Mouse (Mus musculus): ENCODE measurements around the gene Dio1. TPM values are rescaled to one million over a fixed set of nuclear protein-coding genes. Genes with fewer than 3 reads are reported as not detected.

Gene Dio1
- polyA plus RNA-seq, 1 experiment: not detected

- H3K4me1 ChIP-seq (ENCODE audit: control insufficient read depth, insufficient read depth, low read length): no peaks in the 10 kb centered on the region
- TF ChIP-seq CTCF (IDR thresholded peaks at IDR 0.05; ENCODE audit: borderline replicate concordance, insufficient read depth, low read length) (no peak), POLR2A (IDR thresholded peaks at IDR 0.05; ENCODE audit: low read depth, low read length) (no peak)
- H3K4me3 ChIP-seq (ENCODE audit: insufficient read depth, low read length): no peak overlapping the region
- H3K27ac ChIP-seq (ENCODE audit: insufficient read depth, low read length): no peak overlapping the region
Observed at GRCm38 (mm10) chr4:107302832-107303231, 4.1 kb downstream of the Dio1 start.

GRCm38 (mm10) chr4:107302221-107302620, 4.7 kb downstream of the Dio1 start:
- H3K4me3 ChIP-seq (ENCODE audit: insufficient read depth, low read length): no peak overlapping the region
- H3K4me1 ChIP-seq (ENCODE audit: control insufficient read depth, insufficient read depth, low read length): no peaks in the 10 kb centered on the region
- no peak overlapping the region for H3K27ac ChIP-seq (ENCODE audit: insufficient read depth, low read length)
- TF ChIP-seq POLR2A (IDR thresholded peaks at IDR 0.05; ENCODE audit: low read depth, low read length): no peak
- no peak for TF ChIP-seq CTCF (IDR thresholded peaks at IDR 0.05; ENCODE audit: borderline replicate concordance, insufficient read depth, low read length)

GRCm38 (mm10) chr4:107300902-107301555, 5.9 kb downstream of the Dio1 start:
- TF ChIP-seq CTCF (IDR thresholded peaks at IDR 0.05; ENCODE audit: borderline replicate concordance, insufficient read depth, low read length) (no peak), POLR2A (IDR thresholded peaks at IDR 0.05; ENCODE audit: low read depth, low read length) (no peak)
- Histone ChIP-seq H3K27ac (ENCODE audit: insufficient read depth, low read length) (no peak overlapping the region), H3K4me1 (ENCODE audit: control insufficient read depth, insufficient read depth, low read length) (no peaks in the 10 kb centered on the region), H3K4me3 (ENCODE audit: insufficient read depth, low read length) (no peak overlapping the region)

DNA sequence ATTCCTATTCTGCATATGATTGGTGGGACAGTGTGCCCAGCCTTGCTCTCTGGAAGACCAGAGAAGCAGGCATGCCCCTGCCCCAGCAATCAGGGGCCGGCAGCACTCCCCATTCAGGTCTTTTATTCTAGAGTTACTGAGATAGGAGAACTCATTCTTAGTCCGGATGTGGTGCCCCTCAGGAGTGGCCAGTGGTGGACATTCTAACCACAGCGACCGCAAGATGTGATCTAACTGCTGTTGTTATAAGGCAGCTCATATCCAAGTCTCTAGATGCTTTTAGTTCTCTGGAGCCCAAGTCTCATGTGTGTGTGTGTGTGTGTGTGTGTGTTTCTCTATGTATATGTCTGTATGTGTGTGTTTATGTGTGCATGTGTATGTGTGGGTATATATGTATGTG, 6.6 kb downstream of the Dio1 start:
- Histone ChIP-seq H3K4me3 (ENCODE audit: insufficient read depth, low read length) (no peak overlapping the region), H3K27ac (ENCODE audit: insufficient read depth, low read length) (no peak overlapping the region), H3K4me1 (ENCODE audit: control insufficient read depth, insufficient read depth, low read length) (no peaks in the 10 kb centered on the region)
- TF ChIP-seq POLR2A (IDR thresholded peaks at IDR 0.05; ENCODE audit: low read depth, low read length): no peak
- no peak for TF ChIP-seq CTCF (IDR thresholded peaks at IDR 0.05; ENCODE audit: borderline replicate concordance, insufficient read depth, low read length)

GRCm38 (mm10) chr4:107299779-107300340, 7.1 kb downstream of the Dio1 start:
- Histone ChIP-seq H3K4me1 (ENCODE audit: control insufficient read depth, insufficient read depth, low read length) (no peaks in the 10 kb centered on the region), H3K27ac (ENCODE audit: insufficient read depth, low read length) (no peak overlapping the region), H3K4me3 (ENCODE audit: insufficient read depth, low read length) (no peak overlapping the region)
- TF ChIP-seq POLR2A (IDR thresholded peaks at IDR 0.05; ENCODE audit: low read depth, low read length) (no peak), CTCF (IDR thresholded peaks at IDR 0.05; ENCODE audit: borderline replicate concordance, insufficient read depth, low read length) (no peak)

DNA sequence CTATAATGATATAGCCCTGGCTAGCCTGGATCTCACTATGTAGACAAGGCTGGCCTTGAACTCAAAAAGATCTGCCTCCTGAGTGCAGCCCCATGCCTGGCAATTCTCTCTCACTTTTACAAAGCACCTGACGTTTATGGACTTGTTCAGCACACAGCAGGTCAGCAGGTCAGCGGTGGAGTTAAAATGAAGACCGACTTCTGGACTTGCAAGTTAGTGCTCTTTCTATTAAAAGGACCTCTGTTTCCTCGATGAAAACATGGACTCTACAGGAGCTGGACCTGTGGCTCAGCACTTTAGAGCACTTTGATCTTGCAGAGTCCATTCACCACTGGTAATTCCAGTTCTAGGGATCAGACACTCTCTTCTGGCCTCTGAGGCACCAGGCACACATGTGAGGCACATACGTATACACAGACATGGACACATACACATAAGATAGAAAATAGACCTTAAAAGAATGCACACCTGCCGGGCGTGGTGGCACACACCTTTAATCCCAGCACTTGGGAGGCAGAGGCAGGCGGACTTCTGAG, 8.8 kb downstream of the Dio1 start:
- Histone ChIP-seq H3K4me1 (ENCODE audit: control insufficient read depth, insufficient read depth, low read length) (no peaks in the 10 kb centered on the region), H3K4me3 (ENCODE audit: insufficient read depth, low read length) (no peak overlapping the region), H3K27ac (ENCODE audit: insufficient read depth, low read length) (no peak overlapping the region)
- TF ChIP-seq CTCF (IDR thresholded peaks at IDR 0.05; ENCODE audit: borderline replicate concordance, insufficient read depth, low read length) (no peak), POLR2A (IDR thresholded peaks at IDR 0.05; ENCODE audit: low read depth, low read length) (no peak)

GRCm38 (mm10) chr4:107292273-107292662, 14.7 kb downstream of the Dio1 start:
- no peak for TF ChIP-seq CTCF (IDR thresholded peaks at IDR 0.05; ENCODE audit: borderline replicate concordance, insufficient read depth, low read length)
- no peak for TF ChIP-seq POLR2A (IDR thresholded peaks at IDR 0.05; ENCODE audit: low read depth, low read length)
- no peak overlapping the region for H3K4me3 ChIP-seq (ENCODE audit: insufficient read depth, low read length)

GRCm38 (mm10) chr4:107291611-107292272, 15.2 kb downstream of the Dio1 start:
- no peaks in the 10 kb centered on the region for H3K4me1 ChIP-seq (ENCODE audit: control insufficient read depth, insufficient read depth, low read length)
- H3K27ac ChIP-seq (ENCODE audit: insufficient read depth, low read length): no peak overlapping the region
- no peak overlapping the region for H3K4me3 ChIP-seq (ENCODE audit: insufficient read depth, low read length)
- TF ChIP-seq POLR2A (IDR thresholded peaks at IDR 0.05; ENCODE audit: low read depth, low read length) (no peak), CTCF (IDR thresholded peaks at IDR 0.05; ENCODE audit: borderline replicate concordance, insufficient read depth, low read length) (no peak)

More at GRCm38 (mm10) chr4:107292273-107292662, 14.7 kb downstream of the Dio1 start:
- no peak overlapping the region for H3K27ac ChIP-seq (ENCODE audit: insufficient read depth, low read length)
- no peaks in the 10 kb centered on the region for H3K4me1 ChIP-seq (ENCODE audit: control insufficient read depth, insufficient read depth, low read length)

DNA sequence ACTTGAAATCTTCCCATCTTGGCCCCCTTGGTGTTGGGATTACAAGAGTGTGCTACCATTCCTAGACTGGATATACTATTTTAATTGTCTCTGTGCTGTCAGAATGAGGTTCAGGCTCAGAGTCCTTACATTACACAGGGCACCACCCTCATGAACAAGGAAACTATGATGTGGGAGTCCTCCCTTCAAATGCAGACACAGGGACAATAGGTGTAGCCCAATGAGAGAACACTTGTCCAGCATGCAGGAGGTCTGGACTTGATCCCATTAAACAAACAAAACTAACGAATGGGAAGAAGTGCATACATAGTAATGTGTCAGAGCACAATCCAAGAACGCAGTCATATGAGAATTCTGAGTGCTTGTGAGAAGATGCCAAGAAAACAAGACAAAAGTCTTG, 19.5 kb downstream of the Dio1 start:
- Histone ChIP-seq H3K27ac (ENCODE audit: insufficient read depth, low read length) (no peak overlapping the region), H3K4me1 (ENCODE audit: control insufficient read depth, insufficient read depth, low read length) (no peaks in the 10 kb centered on the region)
- TF ChIP-seq CTCF (IDR thresholded peaks at IDR 0.05; ENCODE audit: borderline replicate concordance, insufficient read depth, low read length) (no peak), POLR2A (IDR thresholded peaks at IDR 0.05; ENCODE audit: low read depth, low read length) (no peak)

DNA sequence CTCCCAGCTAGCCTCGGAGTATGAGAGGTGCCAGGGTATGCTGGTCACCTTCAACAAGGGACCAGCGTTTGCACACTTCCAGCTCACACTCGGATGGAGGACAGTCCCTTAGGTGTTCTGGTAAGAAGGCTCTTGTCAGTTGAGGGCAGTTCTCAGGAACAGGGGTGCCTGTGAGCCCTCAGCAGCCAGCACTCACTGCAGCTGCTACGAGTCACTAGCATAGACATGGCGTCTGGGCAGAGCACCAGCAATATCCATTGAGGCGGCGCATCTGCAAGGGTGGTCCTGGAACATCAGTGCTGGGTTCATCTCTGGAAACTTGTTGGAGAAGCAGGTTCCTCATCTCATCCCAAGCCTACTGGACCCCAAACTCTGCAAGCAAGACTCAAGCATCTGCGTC, 20.6 kb downstream of the Dio1 start:
- H3K4me1 ChIP-seq (ENCODE audit: control insufficient read depth, insufficient read depth, low read length): no peaks in the 10 kb centered on the region
- TF ChIP-seq CTCF (IDR thresholded peaks at IDR 0.05; ENCODE audit: borderline replicate concordance, insufficient read depth, low read length) (no peak), POLR2A (IDR thresholded peaks at IDR 0.05; ENCODE audit: low read depth, low read length) (no peak)
- H3K27ac ChIP-seq (ENCODE audit: insufficient read depth, low read length): no peak overlapping the region
- no peak overlapping the region for H3K4me3 ChIP-seq (ENCODE audit: insufficient read depth, low read length)

More for the DNA sequence above, 19.5 kb downstream of the Dio1 start:
- no peak overlapping the region for H3K4me3 ChIP-seq (ENCODE audit: insufficient read depth, low read length)
